Mouse (Mus musculus) left cerebral cortex, postnatal 14 days (tissue): Measurements from ENCODE around the gene Mgarp. TPM values are rescaled to one million over a fixed set of nuclear protein-coding genes. Genes with fewer than 3 reads are reported as not detected.
"Not testable (repeated sequence)": the region's sequence is repeated elsewhere in the genome, so short reads cannot be mapped to it uniquely, and the experiment has no call there.

Experiments used
- DNase-seq, 2 experiments: peaks; one replicate each; pipeline ENCODE4 v3.0.0; 2021 to 2022; ENCODE audit warnings: low spot score in 2 of 2, mixed read lengths in 1 of 2
- intact Hi-C: fragments of 180-260 bp; cut with DNase I; formaldehyde crosslinking; loops from one replicate; pipeline ENCODE4 v1.15.1; 2025
- long read RNA-seq, 2 experiments: library from polyadenylated mRNA; stranded (forward); transcript quantifications; one replicate each; pipeline ENCODE4 v2.0.0; 2021
- total RNA-seq, 2 experiments: library from RNA; stranded (reverse); gene quantifications; 2 replicates each; pipeline ENCODE4 v1.2.3; 2021

Mgarp gene
- not detected for total RNA-seq
- long read RNA-seq, experiment 1: 0 reads
- long read RNA-seq, experiment 2: 0 reads

GRCm38 (mm10) chr3:51396219-51397068, at the start of gene Mgarp:
TSS of gene Mgarp (minus strand) at chr3:51396738.
- intact Hi-C loops: no loop called here
- DNase-seq: no peak

- DNase-seq: no peak
- intact Hi-C loops: no loop called here
These were observed 38.5 kb upstream of the Mgarp start for GRCm38 (mm10) chr3:51434871-51435595.

- intact Hi-C loops, DNase-seq: not testable (repeated sequence)
These were observed 37.8 kb upstream of the Mgarp start for GRCm38 (mm10) chr3:51434364-51434763.

GRCm38 (mm10) chr3:51425394-51425793, 28.9 kb upstream of the Mgarp start:
- DNase-seq: no peak
- intact Hi-C loops: no loop called here

GRCm38 (mm10) chr3:51421921-51422320, 25.4 kb upstream of the Mgarp start:
- DNase-seq: no peak
- intact Hi-C loops: no loop called here

GRCm38 (mm10) chr3:51417966-51418365, 21.4 kb upstream of the Mgarp start:
- intact Hi-C loops: no loop called here
- no peak for DNase-seq

GRCm38 (mm10) chr3:51417485-51417884, 20.9 kb upstream of the Mgarp start:
- DNase-seq: no peak
- intact Hi-C loops: no loop called here

GRCm38 (mm10) chr3:51417135-51417458, 20.6 kb upstream of the Mgarp start:
- DNase-seq: no peak
- intact Hi-C loops: no loop called here

- peak; percentile 26 to 40 for DNase-seq
- intact Hi-C loops: no loop called here
These were observed 20.0 kb upstream of the Mgarp start for GRCm38 (mm10) chr3:51416364-51417134.

- DNase-seq: no peak
- intact Hi-C loops: no loop called here
These were observed 19.5 kb upstream of the Mgarp start for GRCm38 (mm10) chr3:51416073-51416363.

GRCm38 (mm10) chr3:51415098-51416072, 18.8 kb upstream of the Mgarp start, which contains the start of gene Naa15:
TSS of gene Naa15 (plus strand) at chr3:51415148.
- peak; percentile 96 to 98 for DNase-seq
- intact Hi-C loops: no loop called here

- no peak for DNase-seq
- intact Hi-C loops: no loop called here
These were observed 16.7 kb upstream of the Mgarp start for GRCm38 (mm10) chr3:51413276-51413675.

GRCm38 (mm10) chr3:51412457-51412856, 15.9 kb upstream of the Mgarp start:
- intact Hi-C loops: no loop called here
- no peak for DNase-seq

GRCm38 (mm10) chr3:51408561-51409183, 12.1 kb upstream of the Mgarp start, which contains the start of gene Ndufc1:
TSS of gene Ndufc1 (minus strand) at chr3:51408988.
- DNase-seq: peak; percentile 96 to 98
- intact Hi-C loops: loop anchor here (5.0 kb wide), 1 partner anchor 36 kb away; no protein-coding TSS in a partner anchor

GRCm38 (mm10) chr3:51407870-51408560, 11.5 kb upstream of the Mgarp start:
- intact Hi-C loops: loop anchor here (5.0 kb wide), 1 partner anchor 36 kb away; no protein-coding TSS in a partner anchor

GRCm38 (mm10) chr3:51402628-51403027, 6.1 kb upstream of the Mgarp start:
- intact Hi-C loops: no loop called here
- DNase-seq: no peak

More at GRCm38 (mm10) chr3:51407870-51408560, 11.5 kb upstream of the Mgarp start:
- peak in 1 of 2 experiments; percentile 30 for DNase-seq

- intact Hi-C loops, DNase-seq: not testable (repeated sequence)
These were observed 5.5 kb upstream of the Mgarp start for GRCm38 (mm10) chr3:51402054-51402453.

GRCm38 (mm10) chr3:51400682-51401081, 4.1 kb upstream of the Mgarp start:
- DNase-seq: no peak
- intact Hi-C loops: no loop called here
